Mouse (Mus musculus) lung, adult 2 months (tissue): Measurements from ENCODE around the gene Rasgrp1.

ENCODE experiments used
- CTCF ChIP-seq: fragments of 200-500 bp; IDR thresholded peaks from 2 replicates; pipeline ENCODE4 v1.5.1; 2011; ENCODE audit warnings: mild to moderate bottlenecking, low read length, control low read depth; ENCODE audit not compliant: insufficient read depth
- POLR2A ChIP-seq: fragments of 200-500 bp; IDR thresholded peaks from 2 replicates; pipeline ENCODE4 v1.6.1; 2011; ENCODE audit warnings: low read depth, mild to moderate bottlenecking, control low read depth, low read length, borderline replicate concordance; ENCODE audit errors: extremely low read depth

DNA sequence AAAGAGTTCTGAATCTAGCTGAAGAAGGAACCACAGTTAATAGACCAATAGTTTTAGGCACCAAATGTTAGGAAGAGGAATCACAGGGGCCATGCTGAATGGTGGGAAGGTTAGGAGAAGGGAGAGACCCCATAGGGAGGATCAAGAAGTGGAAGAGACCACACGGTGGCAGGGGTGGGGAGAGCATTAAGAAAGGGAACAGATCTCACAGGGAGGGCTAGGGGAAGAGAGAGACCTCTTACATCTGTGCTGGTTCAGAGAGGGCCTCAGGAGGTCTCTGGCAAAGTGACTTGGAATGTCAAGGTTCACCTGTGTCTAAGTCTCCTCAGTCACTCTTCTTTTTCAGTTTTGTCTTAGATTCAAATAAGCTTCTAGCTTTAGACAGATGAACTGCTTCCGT, 30.8 kb downstream of the Rasgrp1 start:
- TF ChIP-seq CTCF = no peak
- TF ChIP-seq POLR2A = no peak
